Mouse (Mus musculus): ENCODE measurements at regions not wholly inside any gene's neighbourhood (a gene's known extent, or its start where the extent isn't known, plus 50 kb on each side); places are given as distances from the start of the nearest gene placed in this dataset.

GRCm38 (mm10) chr5:54235226-54235625 lies 236.9 kb downstream of the Stim2 start:
- Histone ChIP-seq H3K4me3 (ENCODE audit: low read depth, low read length) (no peak overlapping the region), H3K27me3 (ENCODE audit: insufficient read depth, low read length) (no peaks in the 10 kb centered on the region), H3K4me1 (ENCODE audit: insufficient read depth) (no peaks in the 10 kb centered on the region), H3K36me3 (ENCODE audit: insufficient read depth) (no peaks in the 10 kb centered on the region), H3K27ac (ENCODE audit: low read depth) (no peak overlapping the region), H3K9me3 (ENCODE audit: low read depth, low read length) (no peaks in the 10 kb centered on the region), H3K4me2 (no peak overlapping the region), H3K9ac (no peak overlapping the region)
- DNase-seq (no peak), ATAC-seq (ENCODE audit: insufficient read depth) (no peak)
- 58% methylated on average over 6 of the region's 6 CpGs for WGBS
- TF ChIP-seq CTCF (IDR thresholded peaks at IDR 0.05; ENCODE audit: low read depth) = no peak

DNA sequence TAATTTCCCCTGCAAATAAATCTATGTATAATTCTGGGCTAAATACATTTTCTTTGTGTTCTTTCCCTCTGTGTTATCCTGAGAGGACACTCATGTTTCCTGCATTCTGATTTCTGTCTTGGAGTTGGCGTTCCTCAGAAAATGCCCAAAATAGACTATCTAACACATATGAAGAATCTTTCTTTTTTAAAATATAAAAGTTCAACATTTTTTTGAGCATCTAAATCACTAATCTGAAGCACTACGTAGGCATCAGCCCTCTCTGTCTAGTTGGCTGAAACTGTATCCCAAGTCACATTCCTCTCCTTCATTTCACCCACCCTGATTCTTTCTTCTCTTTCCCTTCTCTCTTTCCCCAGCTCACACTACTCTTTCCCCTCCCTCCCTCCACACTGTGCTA lies 238.9 kb downstream of the Stim2 start:
- no peak overlapping the region for H3K4me3 ChIP-seq (ENCODE audit: low read depth, low read length)

DNA sequence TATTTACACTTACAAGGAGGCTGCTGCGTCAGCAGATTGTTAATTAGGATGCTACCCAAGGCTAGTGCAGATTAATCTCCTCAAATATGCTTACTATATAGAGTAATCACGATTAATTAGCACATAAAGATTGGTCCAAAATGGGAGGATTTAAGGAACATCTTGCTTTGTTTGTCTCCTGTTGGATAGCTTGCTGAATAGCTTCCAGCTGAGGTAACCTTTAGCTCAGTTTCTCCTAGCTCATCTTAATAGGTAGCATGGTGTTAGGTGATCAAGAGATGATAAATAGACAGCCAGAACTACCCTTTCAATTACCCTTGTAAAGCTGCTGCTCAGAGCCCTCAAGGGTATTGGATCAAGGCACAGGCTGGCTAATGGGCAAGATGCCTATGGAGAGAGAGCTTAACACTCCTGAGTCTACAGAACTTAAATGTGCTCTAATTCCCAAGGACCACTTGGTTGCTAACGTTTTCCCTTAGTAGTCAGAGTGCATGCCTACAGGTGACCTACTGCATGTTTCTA lies 240.4 kb downstream of the Stim2 start:
- H3K4me3 ChIP-seq (ENCODE audit: low read depth, low read length) = no peak overlapping the region
- TF ChIP-seq CTCF (IDR thresholded peaks at IDR 0.05; ENCODE audit: low read depth) = no peak
- no peak overlapping the region for H3K9ac ChIP-seq
- H3K4me1 ChIP-seq (ENCODE audit: insufficient read depth) = no peaks in the 10 kb centered on the region
- no peak for DNase-seq
- no peaks in the 10 kb centered on the region for H3K36me3 ChIP-seq (ENCODE audit: insufficient read depth)
- ATAC-seq (ENCODE audit: insufficient read depth) = no peak
- no peaks in the 10 kb centered on the region for H3K9me3 ChIP-seq (ENCODE audit: low read depth, low read length)
- H3K27me3 ChIP-seq (ENCODE audit: insufficient read depth, low read length) = no peaks in the 10 kb centered on the region
- no peak overlapping the region for H3K27ac ChIP-seq (ENCODE audit: low read depth)
- 73% methylated on average over 3 of the region's 3 CpGs for WGBS
- no peak overlapping the region for H3K4me2 ChIP-seq

More for the DNA sequence above, 238.9 kb downstream of the Stim2 start:
- Histone ChIP-seq H3K4me1 (ENCODE audit: insufficient read depth) (no peaks in the 10 kb centered on the region), H3K36me3 (ENCODE audit: insufficient read depth) (no peaks in the 10 kb centered on the region), H3K27ac (ENCODE audit: low read depth) (no peak overlapping the region), H3K27me3 (ENCODE audit: insufficient read depth, low read length) (no peaks in the 10 kb centered on the region), H3K9ac (no peak overlapping the region), H3K9me3 (ENCODE audit: low read depth, low read length) (no peaks in the 10 kb centered on the region), H3K4me2 (no peak overlapping the region)
- no peak for TF ChIP-seq CTCF (IDR thresholded peaks at IDR 0.05; ENCODE audit: low read depth)
- ATAC-seq (ENCODE audit: insufficient read depth) (no peak), DNase-seq (no peak)
- 83% methylated on average over 2 of the region's 2 CpGs for WGBS

- Histone ChIP-seq H3K27ac (ENCODE audit: low read depth) (no peak overlapping the region), H3K27me3 (ENCODE audit: insufficient read depth, low read length) (no peaks in the 10 kb centered on the region), H3K4me3 (ENCODE audit: low read depth, low read length) (no peak overlapping the region), H3K4me2 (no peak overlapping the region), H3K9ac (no peak overlapping the region), H3K4me1 (ENCODE audit: insufficient read depth) (no peaks in the 10 kb centered on the region), H3K36me3 (ENCODE audit: insufficient read depth) (no peaks in the 10 kb centered on the region), H3K9me3 (ENCODE audit: low read depth, low read length) (no peaks in the 10 kb centered on the region)
- DNase-seq = no peak
- 86% methylated on average over 3 of the region's 3 CpGs for WGBS
- no peak for ATAC-seq (ENCODE audit: insufficient read depth)
- TF ChIP-seq CTCF (IDR thresholded peaks at IDR 0.05; ENCODE audit: low read depth) = no peak
Measured at GRCm38 (mm10) chr5:54239586-54239985, 241.3 kb downstream of the Stim2 start.

GRCm38 (mm10) chr5:54241169-54241917 lies 243.0 kb downstream of the Stim2 start:
- H3K4me2 ChIP-seq = peak overlapping the region; percentile 31; the same call in 1 of the 2 replicates
- no peaks in the 10 kb centered on the region for H3K27me3 ChIP-seq (ENCODE audit: insufficient read depth, low read length)
- no peak for TF ChIP-seq CTCF (IDR thresholded peaks at IDR 0.05; ENCODE audit: low read depth)
- H3K36me3 ChIP-seq (ENCODE audit: insufficient read depth) = no peaks in the 10 kb centered on the region
- H3K4me3 ChIP-seq (ENCODE audit: low read depth, low read length) = no peak overlapping the region
- H3K9ac ChIP-seq = no peak overlapping the region
- no peaks in the 10 kb centered on the region for H3K4me1 ChIP-seq (ENCODE audit: insufficient read depth)
- H3K27ac ChIP-seq (ENCODE audit: low read depth) = no peak overlapping the region
- 29% methylated on average over 20 of the region's 20 CpGs for WGBS
- ATAC-seq (ENCODE audit: insufficient read depth) (peak; percentile 38; the same call in 1 of the 2 replicates), DNase-seq (peak; percentile 53)
- no peaks in the 10 kb centered on the region for H3K9me3 ChIP-seq (ENCODE audit: low read depth, low read length)

DNA sequence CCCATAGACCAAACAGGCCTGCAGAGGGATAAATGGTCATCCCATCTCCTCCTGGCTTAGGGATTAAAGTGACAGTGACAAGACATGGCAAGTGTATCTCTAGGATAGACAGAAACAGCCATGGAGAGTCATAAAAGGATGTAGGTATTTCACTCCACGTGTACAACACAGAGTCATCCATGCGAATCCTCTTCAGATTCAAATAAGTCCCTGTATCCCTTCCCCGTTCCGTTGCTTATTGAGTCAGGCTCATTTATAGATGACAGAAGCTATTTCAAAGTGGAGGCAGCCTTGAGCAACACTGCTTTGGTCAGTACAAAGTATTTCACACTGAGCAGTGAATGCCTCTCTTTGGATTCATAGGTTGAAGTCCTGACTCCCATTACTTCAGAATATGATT lies 243.8 kb downstream of the Stim2 start:
- Histone ChIP-seq H3K27me3 (ENCODE audit: insufficient read depth, low read length) (no peaks in the 10 kb centered on the region), H3K4me2 (no peak overlapping the region), H3K9me3 (ENCODE audit: low read depth, low read length) (no peaks in the 10 kb centered on the region), H3K4me3 (ENCODE audit: low read depth, low read length) (no peak overlapping the region), H3K4me1 (ENCODE audit: insufficient read depth) (no peaks in the 10 kb centered on the region), H3K36me3 (ENCODE audit: insufficient read depth) (no peaks in the 10 kb centered on the region), H3K27ac (ENCODE audit: low read depth) (no peak overlapping the region), H3K9ac (no peak overlapping the region)
- ATAC-seq (ENCODE audit: insufficient read depth) (no peak), DNase-seq (no peak)
- WGBS = 85% methylated on average over 4 of the region's 4 CpGs
- TF ChIP-seq CTCF (IDR thresholded peaks at IDR 0.05; ENCODE audit: low read depth) = no peak

DNA sequence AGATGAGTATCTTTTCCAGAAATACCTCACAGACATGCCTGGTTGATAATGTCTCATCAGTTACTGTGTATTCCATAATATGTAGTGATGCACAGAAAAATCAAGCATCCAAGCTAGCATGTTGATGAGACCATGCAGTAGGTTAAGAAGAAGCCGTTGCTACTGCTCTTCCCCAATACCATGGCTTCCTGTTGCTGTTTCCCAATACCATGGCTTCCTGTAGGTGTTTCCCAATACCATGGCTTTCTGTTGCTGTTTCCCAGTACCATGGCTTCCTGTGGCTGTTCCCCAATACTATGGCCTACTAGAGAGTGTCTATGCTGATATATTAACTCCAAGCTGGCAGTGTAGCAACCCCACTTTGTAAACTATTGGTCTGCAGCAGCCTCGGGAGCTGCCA lies 253.7 kb downstream of the Stim2 start:
- Histone ChIP-seq H3K36me3 (ENCODE audit: insufficient read depth) (no peaks in the 10 kb centered on the region), H3K4me2 (no peak overlapping the region), H3K9ac (no peak overlapping the region), H3K27me3 (ENCODE audit: insufficient read depth, low read length) (no peaks in the 10 kb centered on the region), H3K9me3 (ENCODE audit: low read depth, low read length) (no peaks in the 10 kb centered on the region), H3K4me3 (ENCODE audit: low read depth, low read length) (no peak overlapping the region), H3K4me1 (ENCODE audit: insufficient read depth) (no peaks in the 10 kb centered on the region), H3K27ac (ENCODE audit: low read depth) (no peak overlapping the region)
- ATAC-seq (ENCODE audit: insufficient read depth) = no peak
- no peak for DNase-seq
- TF ChIP-seq CTCF (IDR thresholded peaks at IDR 0.05; ENCODE audit: low read depth) = no peak
- 68% methylated on average over 2 of the region's 2 CpGs for WGBS

Measured in lung, embryonic 14.5 days (tissue).